Mouse (Mus musculus) lung, postnatal 0 days (tissue): ENCODE data around the gene Ctxn1. TPM values are rescaled to one million over a fixed set of nuclear protein-coding genes. Genes with fewer than 3 reads are reported as not detected.

ENCODE experiments used
- ATAC-seq: fragments of 200-750 bp; cut with Nextera tagmentation; 2 replicates; pipeline ENCODE4 v1.8.0; 2017; ENCODE audit warnings: moderate library complexity
- DNase-seq: peaks from one replicate; pipeline ENCODE4 v3.0.0-alpha.2; 2016; ENCODE audit warnings: low spot score
- H3K27ac ChIP-seq: fragments of 300-500 bp; sonication (generic); 2 replicates; pipeline ENCODE4 v1.5.1; 2014; ENCODE audit warnings: antibody characterized with exemption, mild to moderate bottlenecking, low read length, mixed read lengths
- H3K27me3 ChIP-seq: fragments of 300-500 bp; sonication (generic); replicated peaks from 2 replicates; pipeline ENCODE4 v1.6.1; 2014; ENCODE audit warnings: low read length, mixed read lengths; ENCODE audit not compliant: insufficient read depth
- H3K36me3 ChIP-seq: fragments of 300-500 bp; sonication (generic); 2 replicates; pipeline ENCODE4 v1.6.1; 2014; ENCODE audit warnings: low read length, mixed read lengths; ENCODE audit not compliant: insufficient read depth
- H3K4me1 ChIP-seq: fragments of 300-500 bp; sonication (generic); 2 replicates; pipeline ENCODE4 v1.6.1; 2014; ENCODE audit warnings: antibody characterized with exemption, low read depth, low read length, mixed read lengths; ENCODE audit not compliant: insufficient read depth
- H3K4me2 ChIP-seq: fragments of 300-500 bp; sonication (generic); replicated peaks from 2 replicates; pipeline ENCODE4 v1.6.1; 2014; ENCODE audit warnings: low read depth, mild to moderate bottlenecking, low read length, moderate library complexity, mixed read lengths
- H3K4me3 ChIP-seq: fragments of 300-500 bp; sonication (generic); 2 replicates; pipeline ENCODE4 v1.5.1; 2014; ENCODE audit warnings: low read depth, low read length
- H3K9ac ChIP-seq: fragments of 300-500 bp; sonication (generic); replicated peaks from 2 replicates; pipeline ENCODE4 v1.6.1; 2014; ENCODE audit warnings: low read depth, mild to moderate bottlenecking
- H3K9me3 ChIP-seq: fragments of 300-500 bp; sonication (generic); 2 replicates; pipeline ENCODE4 v1.6.1; 2016; ENCODE audit warnings: low read length, mixed read lengths
- CTCF ChIP-seq: IDR thresholded peaks from 2 replicates; pipeline ENCODE4 v1.5.1; 2016; ENCODE audit warnings: antibody characterized with exemption, mild to moderate bottlenecking
- EP300 ChIP-seq: IDR thresholded peaks from 2 replicates; pipeline ENCODE4 v1.6.1; 2016; ENCODE audit warnings: antibody characterized with exemption, mild to moderate bottlenecking, control low read depth
- WGBS: fragments of 180-500 bp; shearing (Covaris S2); extraction: QIAGEN DNeasy Blood & Tissue Kit; methylation state at CpG from one replicate; pipeline ENCODE4 v1.1.7; 2014; 5-methylcytosine and 5-hydroxymethylcytosine counted together
- polyA plus RNA-seq: library from polyadenylated mRNA; unstranded; fragments of >200 nt; fragmentation: Nextera tagmentation; extraction: Ambion mirVana; gene quantifications from 2 replicates; pipeline ENCODE4 v1.2.1, GENCODE M21; 2015

Gene Ctxn1
- polyA plus RNA-seq, 1 experiment from 2014 or later: 35.1 TPM

- Histone ChIP-seq H3K36me3 (no peaks in the 10 kb centered on the region), H3K9me3 (no peaks in the 10 kb centered on the region), H3K9ac (no peak overlapping the region), H3K4me1 (peaks cover 7% of the 10 kb centered on the region; the same call in 1 of the 2 replicates), H3K27me3 (0 out of 2 replicates have a peak, but pooled peaks cover 4% of the 10 kb centered on the region), H3K27ac (no peak overlapping the region), H3K4me2 (no peak overlapping the region), H3K4me3 (no peak overlapping the region)
- ATAC-seq (no peak), DNase-seq (no peak)
- TF ChIP-seq EP300 (no peak), CTCF (no peak)
- 79% methylated on average over 3 of the region's 3 CpGs for WGBS
Measured at GRCm38 (mm10) chr8:4219617-4220016, 39.5 kb downstream of the Ctxn1 start.

GRCm38 (mm10) chr8:4216791-4217621, 42.1 kb downstream of the Ctxn1 start, which contains the start of gene Prr36:
Gene Prr36, minus strand, starts transcription at chr8:4217459.
- Histone ChIP-seq H3K4me1 (peaks cover 12% of the 10 kb centered on the region; the same call in 1 of the 2 replicates), H3K9me3 (no peaks in the 10 kb centered on the region), H3K36me3 (no peaks in the 10 kb centered on the region), H3K9ac (no peak within 1 kb of the TSS), H3K4me2 (peak within 1 kb of the TSS; percentile 64), H3K27me3 (0 out of 2 replicates have a peak, but pooled peaks cover 4% of the 10 kb centered on the region), H3K27ac (no peak within 1 kb of the TSS), H3K4me3 (peak within 1 kb of the TSS; percentile 36)
- TF ChIP-seq EP300 (no peak), CTCF (no peak)
- DNase-seq: peak; percentile 62
- no peak for ATAC-seq
- 1% methylated on average over 43 of the region's 44 CpGs for WGBS

- H3K9me3 ChIP-seq: no peaks in the 10 kb centered on the region
- ATAC-seq (no peak), DNase-seq (no peak)
- 6% methylated on average over 16 of the region's 18 CpGs for WGBS
- no peak overlapping the region for H3K4me3 ChIP-seq
- no peak overlapping the region for H3K27ac ChIP-seq
- peak overlapping the region; percentile 64 for H3K4me2 ChIP-seq
- H3K4me1 ChIP-seq: peaks cover 12% of the 10 kb centered on the region; the same call in 1 of the 2 replicates
- no peaks in the 10 kb centered on the region for H3K36me3 ChIP-seq
- H3K27me3 ChIP-seq: 0 out of 2 replicates have a peak, but pooled peaks cover 4% of the 10 kb centered on the region
- H3K9ac ChIP-seq: no peak overlapping the region
- no peak for TF ChIP-seq CTCF
- no peak for TF ChIP-seq EP300
Measured at GRCm38 (mm10) chr8:4216296-4216695, 42.8 kb downstream of the Ctxn1 start.

GRCm38 (mm10) chr8:4214006-4214980, 44.8 kb downstream of the Ctxn1 start:
- H3K36me3 ChIP-seq: no peaks in the 10 kb centered on the region
- H3K9me3 ChIP-seq: no peaks in the 10 kb centered on the region
- peak; percentile 95 for DNase-seq
- H3K27ac ChIP-seq: peak overlapping the region; percentile 52
- TF ChIP-seq EP300: no peak
- TF ChIP-seq CTCF: no peak
- H3K27me3 ChIP-seq: 0 out of 2 replicates have a peak, but pooled peaks cover 4% of the 10 kb centered on the region
- ATAC-seq: peak; percentile 87
- WGBS: 5% methylated on average over 33 of the region's 33 CpGs
- peak overlapping the region; percentile 83 for H3K4me2 ChIP-seq
- peak overlapping the region; percentile 38 for H3K4me3 ChIP-seq
- peaks cover 12% of the 10 kb centered on the region; the same call in 1 of the 2 replicates for H3K4me1 ChIP-seq
- H3K9ac ChIP-seq: no peak overlapping the region

- Histone ChIP-seq H3K4me1 (peaks cover 12% of the 10 kb centered on the region; the same call in 1 of the 2 replicates), H3K27me3 (0 out of 2 replicates have a peak, but pooled peaks cover 4% of the 10 kb centered on the region), H3K9me3 (no peaks in the 10 kb centered on the region), H3K4me2 (peak overlapping the region; percentile 83), H3K9ac (peak overlapping the region; percentile 23; the same call in 1 of the 2 replicates), H3K27ac (peak overlapping the region; percentile 54), H3K36me3 (no peaks in the 10 kb centered on the region), H3K4me3 (peak overlapping the region; percentile 38)
- peak; percentile 74 for ATAC-seq
- 2% methylated on average over 17 of the region's 18 CpGs for WGBS
- peak; percentile 89 for DNase-seq
- no peak for TF ChIP-seq CTCF
- TF ChIP-seq EP300: no peak
Measured at GRCm38 (mm10) chr8:4213210-4214005, 45.7 kb downstream of the Ctxn1 start.
